Mouse (Mus musculus) cerebellum, adult 11 months (tissue): ENCODE results near the gene Lgi4.
A peak's percentile ranks its signal among the peaks of the same experiment; 100 is the strongest.

Source experiments
- DNase-seq: peaks from one replicate; pipeline ENCODE4 v3.0.0; 2022

Lgi4 gene

DNA sequence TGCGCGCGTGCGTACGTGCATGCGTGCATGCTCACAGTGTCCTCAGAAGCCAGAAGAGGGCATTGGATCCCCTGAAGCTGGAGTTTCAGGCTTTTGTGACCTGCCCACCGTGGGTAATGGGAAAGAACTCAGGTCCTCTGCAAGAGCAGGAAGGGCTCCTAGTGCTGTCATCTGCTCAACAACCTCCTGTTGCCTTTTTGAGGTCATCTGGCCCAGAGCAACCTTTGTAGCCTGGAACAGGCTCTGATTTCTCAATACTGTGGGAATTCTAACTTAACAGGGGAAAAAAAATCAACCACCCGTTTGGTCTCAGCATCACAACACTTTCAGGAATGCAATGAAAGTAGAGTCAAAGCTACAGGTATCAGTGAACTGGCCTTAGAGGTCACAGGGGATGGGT lies 20.5 kb downstream of the Lgi4 start:
- no peak for DNase-seq

DNA sequence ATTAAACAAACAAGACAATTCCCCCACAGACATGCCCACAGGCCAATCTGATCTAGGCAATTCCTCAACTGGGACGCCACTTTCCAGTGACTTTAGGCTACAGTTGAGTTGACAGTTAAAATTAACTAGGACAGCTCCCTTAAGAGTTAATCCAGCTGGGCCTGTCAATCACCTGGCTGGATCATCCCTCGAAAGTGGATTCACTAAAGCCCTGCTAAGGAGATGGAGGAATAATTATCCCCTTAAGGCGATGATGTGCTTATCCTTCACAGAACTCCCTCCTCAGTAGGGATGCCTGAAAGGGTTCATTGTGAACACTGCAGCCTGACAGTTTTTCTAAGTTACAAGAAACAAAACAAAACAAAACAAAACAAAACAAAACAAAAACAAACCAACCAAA lies 21.5 kb downstream of the Lgi4 start:
- no peak for DNase-seq

DNA sequence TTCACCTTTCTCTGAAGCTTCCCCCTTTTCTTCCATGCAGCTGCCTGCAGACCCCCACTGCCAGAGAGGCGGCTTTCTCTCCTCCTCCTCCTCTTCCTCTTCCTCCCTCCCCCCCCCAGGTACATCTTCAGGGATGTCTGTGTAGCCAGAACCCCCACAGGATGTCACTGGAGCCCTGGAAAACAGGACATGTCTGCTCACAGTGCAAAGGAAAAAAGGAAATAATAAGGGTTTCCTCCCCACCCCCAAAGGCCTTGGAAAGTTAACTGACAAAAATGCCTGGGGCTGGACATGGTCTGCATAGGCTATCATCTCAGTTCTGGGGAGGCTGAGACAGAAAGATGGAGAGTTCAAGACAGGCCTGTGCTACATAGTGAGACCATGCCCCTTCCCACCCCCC lies 22.0 kb downstream of the Lgi4 start:
- no peak for DNase-seq

- no peak for DNase-seq
Observed at GRCm38 (mm10) chr7:31082106-31082505, 23.0 kb downstream of the Lgi4 start.

DNA sequence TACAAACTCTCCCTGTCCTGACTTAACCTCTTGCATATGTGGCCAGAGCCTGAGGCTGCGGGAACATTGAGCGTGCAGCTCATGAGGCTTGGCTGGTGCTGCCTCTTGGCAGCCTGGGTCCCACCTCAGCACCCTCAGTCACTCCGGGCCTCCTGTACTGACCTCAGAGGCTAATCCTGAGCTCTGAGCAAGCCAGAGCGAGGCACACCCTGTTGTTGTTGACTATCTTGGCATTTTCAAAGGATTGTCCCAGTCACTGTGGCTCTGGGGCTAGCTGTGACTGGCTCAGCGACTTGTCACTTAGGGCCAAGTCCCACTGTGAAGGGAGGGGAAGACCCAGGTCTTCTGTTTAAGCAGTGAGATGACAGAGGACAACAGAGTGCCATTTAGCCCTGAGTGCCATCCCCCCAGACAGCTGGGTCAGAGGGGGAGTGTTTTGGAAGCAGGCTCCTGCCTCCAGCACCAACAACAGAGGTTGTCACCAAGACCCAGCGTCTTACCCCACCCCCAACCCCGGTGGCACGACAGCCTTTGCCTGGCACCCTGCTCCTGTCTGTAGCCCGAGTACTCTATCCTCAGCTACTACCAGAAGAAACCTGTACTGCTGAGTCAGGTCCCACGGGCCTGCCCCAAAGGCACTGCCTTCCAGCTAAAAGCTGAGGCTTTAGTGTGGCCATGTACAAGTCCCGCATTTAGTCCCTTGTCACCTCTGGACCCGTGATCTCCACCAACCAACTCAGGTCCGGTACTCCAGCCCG lies 23.9 kb downstream of the Lgi4 start:
- DNase-seq: peak; percentile 45

GRCm38 (mm10) chr7:31084140-31084539 lies 25.0 kb downstream of the Lgi4 start:
- no peak for DNase-seq

- no peak for DNase-seq
Observed at GRCm38 (mm10) chr7:31085171-31085570, 26.0 kb downstream of the Lgi4 start.

GRCm38 (mm10) chr7:31086175-31086755 lies 27.1 kb downstream of the Lgi4 start:
- no peak for DNase-seq

GRCm38 (mm10) chr7:31087262-31087661 lies 28.1 kb downstream of the Lgi4 start:
- DNase-seq: no peak

DNA sequence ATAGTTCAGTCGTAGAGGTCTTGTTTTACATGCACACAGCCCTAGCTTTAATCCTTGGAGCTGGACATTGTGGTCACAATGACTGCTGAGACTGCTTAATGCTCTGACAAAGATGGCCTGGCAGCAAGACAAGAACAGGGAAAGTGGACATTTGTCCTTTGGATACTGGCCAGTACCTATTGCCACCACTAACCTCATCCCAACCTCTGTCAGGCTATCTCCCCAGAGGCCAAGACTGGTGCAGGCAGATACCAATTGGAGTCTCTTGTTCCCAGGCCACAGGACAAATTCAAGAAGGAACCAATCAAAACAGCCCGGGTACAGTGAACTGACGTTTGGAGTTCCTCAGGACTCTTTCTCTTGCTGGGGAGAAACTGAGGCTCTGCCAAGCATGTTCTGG lies 29.1 kb downstream of the Lgi4 start:
- no peak for DNase-seq

DNA sequence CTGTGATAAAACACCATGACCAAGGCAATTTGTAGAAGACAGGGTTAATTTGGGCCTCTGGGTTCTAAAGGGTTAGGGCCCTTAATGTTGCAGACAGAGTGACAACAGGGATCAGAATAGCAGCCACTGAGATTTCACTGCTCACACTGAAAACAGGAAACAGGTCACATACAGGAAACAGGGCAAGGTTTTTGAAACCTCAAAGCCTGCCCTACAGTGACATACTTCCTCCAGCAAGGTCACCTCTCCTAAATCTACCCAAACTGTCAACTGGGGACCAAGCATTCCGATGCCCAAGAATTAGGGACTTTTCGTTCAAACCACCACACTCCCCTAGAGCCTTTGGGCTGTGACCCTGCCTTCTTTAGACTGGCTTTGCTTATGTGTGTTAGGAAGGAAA lies 30.6 kb downstream of the Lgi4 start:
- DNase-seq: no peak

GRCm38 (mm10) chr7:31094774-31095501 lies 35.8 kb downstream of the Lgi4 start:
- DNase-seq: no peak

DNA sequence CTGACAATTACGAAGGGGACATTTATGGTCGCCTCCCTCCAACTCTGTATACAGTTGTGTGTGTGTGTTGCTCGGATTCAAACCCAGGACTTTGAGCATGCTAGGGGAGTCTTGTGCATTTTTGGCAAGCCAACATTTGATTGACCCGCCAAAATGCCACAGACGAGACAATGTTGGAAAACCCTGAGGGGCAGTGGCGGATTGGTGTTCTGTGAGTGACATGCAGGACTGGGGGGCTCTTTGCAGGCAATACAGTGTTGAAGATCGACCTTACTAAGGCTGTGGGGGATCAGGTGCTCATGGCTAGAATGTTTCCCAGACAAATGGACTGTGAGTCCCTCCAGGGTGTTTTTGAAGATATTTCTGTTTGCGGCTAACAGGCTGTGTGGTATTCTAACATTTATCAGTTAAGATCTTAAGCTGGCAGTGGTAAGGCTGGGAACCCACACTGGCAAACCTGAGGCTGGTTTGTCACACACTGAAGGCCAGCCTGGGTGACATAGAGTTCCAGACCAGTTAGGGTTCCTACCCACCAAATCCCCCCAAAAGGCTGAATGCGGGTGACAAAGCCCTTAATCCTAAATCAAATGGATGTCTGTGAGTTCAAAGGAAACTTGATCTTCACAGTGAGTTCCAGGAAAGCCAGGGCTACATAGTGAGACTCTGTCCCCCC lies 37.9 kb downstream of the Lgi4 start:
- no peak for DNase-seq

DNA sequence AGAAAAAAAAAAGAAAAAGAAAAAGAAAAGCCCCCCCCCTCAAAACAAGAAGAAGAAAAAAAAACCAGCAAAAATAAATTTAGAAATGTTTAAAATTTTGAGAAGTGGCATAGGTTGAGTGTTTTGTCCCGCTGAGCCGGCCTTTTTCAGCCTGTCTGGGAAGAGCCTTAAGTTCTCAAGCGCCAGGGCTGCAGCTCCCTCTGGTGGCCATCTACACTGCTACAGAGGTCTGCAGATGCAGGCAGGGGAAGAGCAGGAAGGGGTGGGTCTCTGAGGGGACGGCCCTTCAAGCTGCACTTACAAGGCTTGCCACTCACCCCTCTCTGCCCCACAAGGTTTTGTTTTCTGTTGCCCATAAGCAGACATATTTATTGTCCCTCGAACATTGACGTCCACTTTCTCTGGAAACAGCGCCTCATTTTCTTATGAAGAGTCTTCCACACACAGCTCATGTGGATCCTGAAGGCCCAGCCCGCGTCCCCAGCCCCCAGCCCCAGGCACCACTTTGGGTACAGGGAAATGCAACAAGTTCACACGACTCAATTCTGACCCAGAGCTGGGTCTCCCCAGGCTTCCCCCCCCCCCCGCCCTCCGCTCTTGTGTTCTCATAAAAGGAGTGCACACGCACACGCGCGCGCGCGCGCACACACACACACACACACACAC lies 38.6 kb downstream of the Lgi4 start:
- DNase-seq: peak; percentile 85

GRCm38 (mm10) chr7:31098697-31099611 lies 39.8 kb downstream of the Lgi4 start:
- no peak for DNase-seq

- no peak for DNase-seq
Observed at GRCm38 (mm10) chr7:31099612-31099982, 40.5 kb downstream of the Lgi4 start.

- DNase-seq: no peak
Observed at GRCm38 (mm10) chr7:31100786-31101185, 41.6 kb downstream of the Lgi4 start.

DNA sequence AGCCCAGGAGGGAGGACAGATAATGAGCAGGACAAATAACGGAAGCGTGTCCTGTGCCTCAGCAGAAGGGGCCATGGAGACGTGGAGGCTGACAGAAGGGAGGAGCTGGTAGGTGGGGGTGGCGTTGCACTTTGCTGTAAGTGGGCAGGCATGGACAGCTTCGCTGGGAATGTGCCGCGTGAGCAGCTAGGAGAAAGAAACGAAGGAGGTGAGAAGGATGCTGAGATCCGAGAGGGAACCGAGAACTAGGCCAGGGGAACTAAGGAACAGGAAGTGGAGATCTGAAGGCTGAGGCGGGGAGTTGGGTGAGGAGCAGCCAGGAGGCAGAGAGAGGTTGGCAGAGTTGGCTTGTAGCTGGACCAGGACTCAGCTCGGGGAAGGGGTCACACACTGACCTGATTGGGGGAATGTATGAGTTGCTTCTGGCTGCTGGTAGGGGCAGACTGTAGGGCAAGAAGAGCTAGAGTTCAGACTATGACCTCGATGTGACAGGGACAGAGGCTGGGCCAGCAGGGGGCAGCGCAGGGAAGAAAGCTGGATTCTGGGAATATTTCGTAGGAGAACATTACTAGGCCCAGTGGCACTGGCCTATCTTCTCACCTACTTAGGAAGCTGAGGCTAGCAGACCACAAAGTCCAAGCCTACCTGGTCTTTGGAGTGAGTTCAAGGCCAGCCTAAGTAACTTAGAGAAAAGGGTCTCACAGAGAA lies 46.1 kb downstream of the Lgi4 start:
- no peak for DNase-seq

DNA sequence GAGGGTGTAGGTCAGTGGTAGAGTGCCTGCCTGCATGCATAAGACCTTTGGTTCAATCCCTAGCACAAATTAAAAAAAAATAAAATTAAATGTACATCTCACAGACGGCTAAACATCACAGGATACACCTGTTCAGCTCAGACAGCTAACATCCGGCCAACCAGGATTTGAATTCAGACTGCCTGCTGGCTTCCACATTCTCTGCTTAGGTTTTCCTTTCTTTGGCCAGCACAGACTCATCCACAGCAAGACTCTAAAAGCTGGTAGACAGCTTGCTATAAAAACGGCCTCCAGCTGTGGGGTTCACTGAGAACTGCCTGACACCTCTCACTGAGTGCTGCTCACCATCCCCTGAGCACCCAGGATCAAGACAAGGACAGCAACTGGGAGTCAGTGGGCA lies 47.0 kb downstream of the Lgi4 start:
- DNase-seq: no peak

GRCm38 (mm10) chr7:31107781-31108180 lies 48.6 kb downstream of the Lgi4 start:
- DNase-seq: no peak

DNA sequence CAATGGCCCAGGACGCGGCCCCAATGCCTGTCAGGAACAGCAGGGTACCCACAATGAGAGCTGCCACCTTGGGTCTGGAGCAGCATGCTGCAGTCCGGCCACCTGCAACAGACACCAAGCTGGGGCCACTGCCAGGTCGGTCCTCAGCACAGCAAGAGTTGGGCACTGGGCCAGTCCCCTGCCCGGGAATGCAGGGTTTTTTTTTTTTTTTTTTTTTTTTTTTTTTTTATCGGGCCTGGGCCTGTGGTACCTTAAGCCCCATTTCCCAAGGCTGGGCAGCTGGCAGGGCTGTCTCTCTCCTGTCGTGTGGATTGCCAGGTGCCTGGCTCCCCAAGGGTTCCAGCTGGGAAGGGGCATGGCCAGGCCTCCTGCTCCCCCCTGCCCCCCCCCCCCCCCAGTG lies 49.9 kb downstream of the Lgi4 start:
- peak; percentile 75 for DNase-seq
